Comparison of ENCODE assay signal across 21 mouse cellular contexts in genomic region chr15:91544586-91544985, GRCm38 (mm10). TPM values are rescaled to one million over a fixed set of nuclear protein-coding genes. Genes with fewer than 3 reads are reported as not detected.
A peak's percentile ranks its signal among the peaks of the same experiment; 100 is the strongest.
DNase-seq lines count a peak whose midpoint lies in the region; ATAC-seq and TF ChIP-seq lines count a peak whose summit lies in the region.
"Had no signal": no experiment of that assay in that cellular context is flagged by ENCODE, and none has a peak within 500 bp of the region (broad histone marks: within the 10 kb centered on the region; RNA-seq: fewer than 3 reads in every experiment).

No protein-coding gene starts in this region.

- no peak overlapping the region for H3K4me2 ChIP-seq in intestine, embryonic 14.5 days (ENCODE audit: low read length)
- H3K4me2 ChIP-seq in intestine, embryonic 16.5 days (ENCODE audit: low read depth, low read length) = no peak overlapping the region
- H3K4me2 ChIP-seq: forebrain, embryonic 15.5 days; heart, embryonic 13.5 days; hindbrain, embryonic 15.5 days had no signal

- no peak overlapping the region for H3K4me3 ChIP-seq in intestine, embryonic 14.5 days (ENCODE audit: low read depth, low read length)
- no peak overlapping the region for H3K4me3 ChIP-seq in intestine, embryonic 16.5 days (ENCODE audit: low read length)
- H3K4me3 ChIP-seq: forebrain, embryonic 15.5 days; heart, adult 2 months; heart, embryonic 10.5 days; heart, embryonic 13.5 days; hindbrain, embryonic 15.5 days had no signal

- no peaks in the 10 kb centered on the region for H3K9me3 ChIP-seq in intestine, embryonic 14.5 days (ENCODE audit: control insufficient read depth, low read length)
- no peaks in the 10 kb centered on the region for H3K9me3 ChIP-seq in intestine, embryonic 16.5 days (ENCODE audit: control insufficient read depth, low read length)
- H3K9me3 ChIP-seq: forebrain, embryonic 15.5 days; heart, embryonic 10.5 days; hindbrain, embryonic 15.5 days had no signal

- ATAC-seq in intestine, embryonic 14.5 days (replicated peaks; ENCODE audit: low FRiP score, low TSS enrichment, low read depth) = no peak
- ATAC-seq in intestine, embryonic 16.5 days = no peak
- ATAC-seq: CD4-positive, CD25-positive, alpha-beta regulatory T cell, adult 4 months; forebrain, embryonic 15.5 days had no signal

- no peaks in the 10 kb centered on the region for H3K27me3 ChIP-seq in intestine, embryonic 14.5 days (replicated peaks; ENCODE audit: control insufficient read depth, insufficient read depth, low read length)
- no peaks in the 10 kb centered on the region for H3K27me3 ChIP-seq in intestine, embryonic 16.5 days (replicated peaks; ENCODE audit: control insufficient read depth, insufficient read depth, low read length)
- H3K27me3 ChIP-seq: forebrain, embryonic 15.5 days; heart, embryonic 13.5 days; hindbrain, embryonic 15.5 days had no signal

- TF ChIP-seq CTCF in brain, embryonic 14.5 days (IDR thresholded peaks at IDR 0.05; ENCODE audit: borderline replicate concordance, extremely low read depth, insufficient read depth, insufficient read length) = no peak

- H3K4me1 ChIP-seq in intestine, embryonic 14.5 days (replicated peaks; ENCODE audit: control insufficient read depth, insufficient read depth, low read length) = no peaks in the 10 kb centered on the region
- H3K4me1 ChIP-seq in intestine, embryonic 16.5 days (ENCODE audit: control insufficient read depth, insufficient read depth, low read length) = no peaks in the 10 kb centered on the region
- H3K4me1 ChIP-seq: forebrain, embryonic 15.5 days; heart, embryonic 10.5 days; heart, embryonic 13.5 days; hindbrain, embryonic 15.5 days had no signal

- no peaks in the 10 kb centered on the region for H3K36me3 ChIP-seq in intestine, embryonic 14.5 days (ENCODE audit: control insufficient read depth, insufficient read depth, low read length)
- H3K36me3 ChIP-seq in intestine, embryonic 16.5 days (ENCODE audit: control insufficient read depth, insufficient read depth, low read length) = no peaks in the 10 kb centered on the region
- H3K36me3 ChIP-seq: forebrain, embryonic 15.5 days; heart, embryonic 10.5 days; heart, embryonic 13.5 days; hindbrain, embryonic 15.5 days had no signal

- no peak overlapping the region for H3K9ac ChIP-seq in intestine, embryonic 14.5 days (ENCODE audit: low read length)
- H3K9ac ChIP-seq in intestine, embryonic 16.5 days (ENCODE audit: low read depth, low read length) = no peak overlapping the region
- H3K9ac ChIP-seq: forebrain, embryonic 15.5 days; heart, embryonic 13.5 days; hindbrain, embryonic 15.5 days had no signal

- TF ChIP-seq POLR2A in brain, embryonic 14.5 days (IDR thresholded peaks at IDR 0.05; ENCODE audit: borderline replicate concordance, extremely low read depth, insufficient read depth, insufficient read length, poor library complexity, severe bottlenecking) = no peak

- H3K27ac ChIP-seq in intestine, embryonic 14.5 days (ENCODE audit: low read depth) = no peak overlapping the region
- H3K27ac ChIP-seq in intestine, embryonic 16.5 days (ENCODE audit: low read length) = no peak overlapping the region
- H3K27ac ChIP-seq: forebrain, embryonic 15.5 days; heart, adult 2 months; heart, embryonic 10.5 days; heart, embryonic 13.5 days; hindbrain, embryonic 15.5 days had no signal

- peak; percentile 31 for DNase-seq in intestine, embryonic 14.5 days (ENCODE audit: low spot score)
- DNase-seq in right cerebral cortex, postnatal 10 days (ENCODE audit: low spot score in 2 of 2) = peak; percentile 49 to 53
- DNase-seq in right cerebral cortex, postnatal 25 days = no peak
- peak; percentile 12 for DNase-seq in brain, adult 2 months (ENCODE audit: low read depth, low spot score)
- peak; percentile 63 for DNase-seq in brain, embryonic 14.5 days (ENCODE audit: low read depth)
- DNase-seq: adrenal gland, adult 2 months; adrenal gland, postnatal 14 days; cerebellum, adult 18-20 months; cerebellum, adult 9-10 months; cerebellum, postnatal 14 days; gastrocnemius, postnatal 10 days; gastrocnemius, postnatal 36 days; heart, adult 2 months; heart, postnatal 14 days; heart, postnatal 4 days had no signal

- 80% methylated on average over 4 of the region's 4 CpGs for WGBS in intestine, embryonic 14.5 days
- 69% methylated on average over 4 of the region's 4 CpGs for WGBS in intestine, embryonic 16.5 days

RNA-seq across cellular contexts. Expression of gene Slc2a13, which starts 28.5 kb away (rescaled TPM):
- polyA plus RNA-seq in intestine, embryonic 14.5 days (2014; fragmentation: Nextera tagmentation; extraction: Ambion mirVana) = 1.8 and 2.1 TPM in 2 replicates
- 0.75 and 0.93 TPM in 2 replicates for polyA plus RNA-seq in intestine, embryonic 16.5 days (2015; fragmentation: Nextera tagmentation; extraction: Ambion mirVana)
- polyA plus RNA-seq in brain, embryonic 14.5 days (2012; rRNA removed) = 4.2 and 6.3 TPM in 2 replicates
- polyA plus RNA-seq: CD4-positive, CD25-positive, alpha-beta regulatory T cell, adult 4 months had no signal
